Mouse (Mus musculus): ENCODE data around the gene Cpa4.

DNA sequence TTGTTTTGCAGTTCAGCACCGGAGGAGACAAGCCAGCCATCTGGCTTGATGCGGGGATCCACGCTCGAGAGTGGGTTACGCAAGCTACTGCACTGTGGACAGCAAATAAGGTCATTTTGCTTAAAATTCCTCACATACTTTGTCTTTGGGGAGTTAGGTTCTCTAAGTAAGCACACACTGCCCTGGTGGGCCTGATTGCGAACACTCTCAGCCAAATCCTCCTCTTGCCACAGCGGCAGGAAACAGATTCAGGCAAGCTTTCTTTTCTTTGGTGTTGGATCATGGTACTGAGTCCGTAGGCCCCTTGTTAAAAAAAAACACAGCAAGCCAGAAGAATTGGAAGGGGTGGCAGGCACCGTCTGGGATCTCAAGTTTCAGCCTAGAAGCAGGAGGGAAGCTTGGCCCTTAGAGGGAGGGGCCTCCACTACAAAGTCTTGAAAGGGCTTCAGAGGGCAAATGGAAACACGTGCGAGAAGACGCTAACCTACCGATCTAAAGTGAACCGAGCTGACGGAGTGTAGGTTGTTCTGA is 18.9 kb upstream of the Cpa4 start:
- no peak for TF ChIP-seq POLR2A (IDR thresholded peaks at IDR 0.05; ENCODE audit: low read depth, low read length)
- TF ChIP-seq CTCF (IDR thresholded peaks at IDR 0.05; ENCODE audit: borderline replicate concordance, insufficient read depth, low read length) = no peak

All from embryonic fibroblast, embryonic 13.5 days (primary cell).